Mouse (Mus musculus) embryo, embryonic 10 days (tissue): ENCODE measurements at regions not wholly inside any gene's neighbourhood (a gene's known extent, or its start where the extent isn't known, plus 50 kb on each side); places are given as distances from the start of the nearest gene placed in this dataset.
A peak's percentile ranks its signal among the peaks of the same experiment; 100 is the strongest.
"Not testable (repeated sequence)": the region's sequence is repeated elsewhere in the genome, so short reads cannot be mapped to it uniquely, and the experiment has no call there.

Source experiments
- DNase-seq: peaks from one replicate; pipeline ENCODE4 v3.0.0-alpha.2; 2015; ENCODE audit warnings: low spot score

DNA sequence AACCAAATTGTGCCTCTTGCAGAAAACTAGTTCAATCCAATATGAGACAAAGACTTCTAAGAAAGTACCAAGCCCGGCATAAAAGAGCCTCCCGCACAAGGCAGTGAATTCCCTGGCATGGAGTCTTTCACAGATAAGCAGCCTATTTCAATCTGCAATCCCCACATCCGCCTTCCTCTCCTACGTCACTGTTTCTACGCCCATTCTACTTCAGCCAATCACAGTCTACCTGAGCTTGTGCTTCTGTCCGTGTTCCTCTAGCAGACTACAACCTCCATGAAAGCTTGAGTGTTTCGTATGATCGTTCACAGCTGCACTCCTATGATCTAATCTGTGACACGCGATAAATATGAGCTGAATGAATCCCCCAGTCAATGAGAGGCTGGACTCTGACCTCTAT, 155.6 kb upstream of the Ipo5 start:
- DNase-seq = no peak

DNA sequence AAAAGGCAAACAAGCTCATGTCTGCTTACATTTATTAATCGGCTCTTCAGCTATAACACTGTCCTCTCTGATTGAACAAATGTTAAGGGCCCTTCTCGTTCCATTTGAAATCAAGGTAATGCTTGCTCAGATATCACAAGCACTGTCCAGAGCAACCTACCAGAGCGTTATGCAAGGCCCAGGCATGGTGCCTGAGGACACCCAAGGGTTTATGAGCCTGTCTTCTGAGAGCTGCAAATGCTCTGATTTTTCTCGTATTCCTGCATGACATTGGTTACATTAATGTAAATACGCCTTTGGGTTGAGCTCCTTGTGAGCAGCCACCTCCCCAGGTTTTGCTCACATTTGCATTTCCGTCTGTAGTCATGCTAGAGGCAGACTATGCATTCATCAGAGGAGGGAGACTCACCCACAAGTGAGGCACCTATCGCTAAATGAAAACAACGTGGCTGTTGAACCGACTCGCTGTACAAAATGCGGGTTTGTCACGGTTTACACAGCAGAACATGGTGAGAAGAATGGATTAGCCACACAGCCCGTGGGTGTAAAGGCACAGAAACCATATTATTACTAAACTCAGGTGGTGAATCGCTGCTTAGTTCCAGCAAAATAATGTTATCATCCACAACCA, 152.7 kb upstream of the Ipo5 start:
- DNase-seq = no peak

DNA sequence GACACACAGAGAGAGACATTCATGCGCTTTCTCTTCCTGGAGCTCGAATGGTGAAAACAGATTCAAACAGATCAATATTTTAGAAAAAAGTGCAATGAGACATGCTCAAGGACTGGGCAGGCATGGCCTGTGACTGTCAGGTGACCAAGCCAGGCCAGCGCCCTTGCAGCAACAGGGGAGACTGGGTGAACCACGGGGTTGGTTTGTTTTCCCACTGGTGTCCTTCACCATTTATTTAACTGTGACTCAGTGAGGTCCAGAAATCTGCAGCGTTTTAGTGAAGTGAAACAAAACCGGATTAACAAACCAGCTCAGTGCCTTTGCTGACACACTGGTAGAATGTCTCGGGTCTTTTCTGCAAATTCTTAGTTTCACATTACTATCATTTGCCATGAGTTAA, 148.9 kb upstream of the Ipo5 start:
- no peak for DNase-seq

DNA sequence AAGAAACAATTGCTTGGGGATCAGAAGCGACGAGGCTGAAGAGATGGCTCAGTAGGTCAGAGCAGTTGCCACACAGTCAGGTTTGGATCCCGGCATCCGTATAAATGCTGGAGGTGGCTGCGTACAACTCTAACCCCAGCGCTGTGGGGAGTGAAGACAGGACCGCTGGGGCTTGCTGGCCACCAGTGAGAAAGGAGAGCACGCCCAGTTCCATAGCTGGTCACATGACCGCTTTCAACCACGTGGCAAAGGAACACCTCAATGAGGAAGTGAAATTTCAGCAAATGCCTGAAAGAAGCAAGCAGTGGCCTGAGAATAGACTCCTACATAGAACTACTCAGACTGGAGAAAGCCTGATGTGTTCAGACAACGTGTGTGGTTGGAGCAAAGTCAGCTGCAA, 148.3 kb upstream of the Ipo5 start:
- DNase-seq = no peak

DNA sequence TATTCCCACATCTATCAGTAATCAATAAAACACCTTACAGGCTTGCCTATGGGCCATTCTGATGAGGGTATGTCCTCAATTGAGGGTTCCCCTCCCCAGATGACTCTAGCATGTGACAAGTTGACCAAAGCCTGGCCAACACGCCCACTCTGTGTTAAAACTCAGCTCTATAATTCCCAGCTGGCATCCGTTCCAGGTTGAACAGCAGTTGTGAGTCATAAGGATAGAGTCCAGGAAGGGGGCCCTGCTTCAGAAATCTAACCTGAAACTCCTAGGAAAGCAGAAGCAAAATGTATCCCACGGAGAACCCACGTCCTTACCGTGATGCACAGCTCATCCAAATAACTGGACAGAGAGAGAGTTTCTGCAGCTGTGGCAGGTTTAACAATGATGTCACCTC, 147.2 kb upstream of the Ipo5 start:
- no peak for DNase-seq

DNA sequence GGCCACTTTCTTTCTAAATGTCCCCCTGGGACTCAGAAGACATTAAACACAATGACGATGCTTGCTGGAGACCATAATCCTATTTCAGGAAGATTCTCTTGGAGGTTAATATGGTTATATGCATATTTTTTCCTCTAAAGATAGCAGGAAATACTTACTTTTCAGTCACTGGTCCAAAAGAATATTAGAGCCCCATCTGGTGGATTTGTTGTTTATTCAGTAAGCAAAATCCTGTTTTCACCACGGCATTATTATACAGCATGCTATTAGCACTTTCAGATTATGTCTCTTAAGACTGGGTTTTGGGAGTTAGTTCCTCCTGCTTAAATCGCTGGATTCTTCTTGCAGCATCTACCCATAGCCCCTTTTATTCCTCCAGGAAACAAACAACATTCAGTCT, 146.6 kb upstream of the Ipo5 start:
- no peak for DNase-seq

DNA sequence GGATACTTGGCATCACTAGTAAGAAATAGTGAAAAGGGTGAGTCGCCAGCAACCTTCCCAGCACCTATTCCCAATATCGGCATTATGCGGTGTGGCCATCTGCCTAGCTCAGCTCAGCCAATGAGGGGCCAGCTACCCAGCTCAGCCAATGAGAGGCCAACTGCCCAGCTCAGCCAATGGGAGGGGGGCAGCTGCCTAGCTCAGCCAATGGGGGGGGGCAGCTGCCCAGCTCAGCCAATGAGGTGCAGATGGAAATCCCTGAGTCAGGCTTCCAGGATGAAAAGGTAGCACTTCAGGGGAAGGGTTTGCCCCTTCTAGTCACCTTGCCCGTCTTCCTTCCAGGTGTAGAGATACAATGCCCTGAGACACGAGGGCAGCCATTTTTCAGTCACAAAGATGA, 144.6 kb upstream of the Ipo5 start:
- DNase-seq = no peak

DNA sequence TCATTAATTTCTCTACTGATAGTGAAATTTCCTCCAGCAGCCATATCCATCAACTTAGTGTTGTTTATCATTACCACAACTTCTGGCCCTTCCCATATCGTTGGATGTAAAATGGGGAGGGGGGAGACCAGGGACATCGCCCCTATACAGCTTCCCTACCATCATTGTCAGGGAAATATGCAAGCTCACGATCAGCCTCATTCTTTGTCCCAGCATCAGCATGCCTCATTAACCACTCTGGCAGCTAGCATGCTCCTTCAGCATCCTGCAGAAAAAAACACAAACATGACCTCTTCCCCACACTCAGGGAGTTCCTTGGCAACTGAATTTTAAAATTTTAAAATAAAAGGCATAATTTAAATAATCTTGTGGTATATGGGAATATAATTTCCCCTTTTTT, 140.4 kb upstream of the Ipo5 start:
- peak; percentile 6 for DNase-seq

DNA sequence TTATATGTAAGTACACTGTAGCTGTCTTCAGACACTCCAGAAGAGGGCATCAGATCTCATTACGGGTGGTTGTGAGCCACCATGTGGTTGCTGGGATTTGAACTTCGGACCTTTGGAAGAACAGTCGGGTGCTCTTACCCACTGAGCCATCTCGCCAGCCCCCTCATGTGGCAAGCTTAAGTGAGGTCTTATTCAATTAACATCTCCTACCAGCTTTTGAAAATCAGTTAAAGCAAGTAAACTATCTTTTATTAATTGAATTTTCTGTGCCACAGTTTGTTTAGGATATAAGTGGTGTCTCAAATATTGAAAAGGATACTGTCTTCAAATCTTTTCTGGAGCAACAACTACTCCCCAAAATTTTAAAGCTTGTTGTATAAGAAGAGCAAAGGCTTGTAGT, 138.0 kb upstream of the Ipo5 start:
- DNase-seq = not testable (repeated sequence)

DNA sequence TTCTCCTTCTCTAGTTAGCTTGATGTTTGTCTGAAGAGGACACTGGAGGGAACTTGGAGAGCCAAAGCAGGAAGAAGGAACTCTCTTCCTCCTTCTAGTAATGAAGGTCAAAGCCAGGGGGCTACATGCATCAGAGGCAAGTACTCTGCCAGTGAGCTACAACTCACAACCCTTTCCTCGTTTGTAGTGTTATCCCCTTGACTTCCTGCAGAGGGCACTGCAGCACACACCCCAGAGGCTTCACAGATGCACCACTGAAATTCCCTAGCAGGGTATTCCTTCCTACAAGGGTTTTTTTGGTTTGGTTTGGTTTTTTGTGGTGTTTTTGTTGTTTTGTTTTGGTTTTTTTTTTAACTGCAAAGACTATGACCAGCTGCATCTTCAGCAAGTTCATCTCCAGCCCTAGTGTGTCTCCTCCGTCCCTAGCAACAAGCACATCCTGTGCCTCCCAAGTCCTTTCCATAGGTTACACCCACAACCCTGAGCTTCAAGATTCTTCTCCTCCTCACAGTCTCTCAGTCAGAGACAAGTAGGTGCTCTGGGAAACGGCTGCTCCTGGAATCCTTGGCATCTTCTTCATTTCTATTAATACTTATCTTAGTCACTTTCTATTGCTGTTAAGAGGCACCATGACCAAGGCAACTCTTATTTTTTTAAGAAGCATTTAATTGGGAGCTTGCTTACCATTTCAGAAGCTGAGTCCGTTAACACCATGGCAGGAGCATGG, 119.0 kb upstream of the Ipo5 start:
- peak; percentile 13 for DNase-seq

DNA sequence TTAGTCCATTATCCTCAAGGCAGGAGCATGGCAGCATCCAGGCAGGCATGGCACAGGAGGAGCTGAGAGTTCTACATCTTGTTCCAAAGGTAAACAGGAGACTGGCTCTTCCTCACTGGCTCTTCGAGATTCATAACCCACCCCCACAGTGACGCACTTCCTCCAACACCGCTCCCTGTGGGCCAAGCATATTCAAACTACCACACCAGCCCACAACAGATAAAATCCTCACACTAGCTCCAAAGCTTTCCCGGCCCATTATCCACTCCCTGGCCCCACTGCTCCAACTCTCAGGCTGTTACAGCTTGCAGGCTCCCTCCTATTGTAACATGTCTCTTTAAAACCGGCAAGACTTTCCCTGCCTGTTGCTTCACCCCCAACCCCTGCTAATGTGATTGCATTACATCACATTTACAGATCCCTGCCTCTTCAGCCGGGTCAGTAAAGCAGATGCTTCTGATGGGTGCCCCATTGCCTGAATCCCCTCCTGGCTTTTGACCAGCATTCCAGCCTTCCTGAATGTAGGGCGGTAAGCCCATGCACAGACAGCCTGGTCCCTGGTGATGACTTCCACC, 113.0 kb upstream of the Ipo5 start:
- DNase-seq = no peak

DNA sequence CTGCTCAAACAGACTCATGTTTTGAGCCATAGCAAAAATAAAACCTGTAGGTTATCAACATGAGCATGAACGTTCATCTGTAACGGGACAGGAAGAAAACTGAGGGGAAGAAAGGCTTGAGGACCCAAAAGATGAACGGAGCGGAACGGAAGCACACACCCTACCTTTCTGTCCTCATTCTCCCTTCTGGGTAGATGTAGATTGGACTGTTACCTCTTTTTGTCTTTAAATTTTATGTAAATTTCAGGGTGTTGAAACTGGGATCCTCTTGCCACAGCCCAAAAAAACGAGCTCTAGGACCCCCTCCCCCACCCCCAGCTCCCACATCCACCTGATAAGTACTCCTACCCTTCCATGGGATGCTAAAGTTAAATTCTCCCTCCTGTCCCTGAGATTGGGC, 107.8 kb upstream of the Ipo5 start:
- DNase-seq = no peak

DNA sequence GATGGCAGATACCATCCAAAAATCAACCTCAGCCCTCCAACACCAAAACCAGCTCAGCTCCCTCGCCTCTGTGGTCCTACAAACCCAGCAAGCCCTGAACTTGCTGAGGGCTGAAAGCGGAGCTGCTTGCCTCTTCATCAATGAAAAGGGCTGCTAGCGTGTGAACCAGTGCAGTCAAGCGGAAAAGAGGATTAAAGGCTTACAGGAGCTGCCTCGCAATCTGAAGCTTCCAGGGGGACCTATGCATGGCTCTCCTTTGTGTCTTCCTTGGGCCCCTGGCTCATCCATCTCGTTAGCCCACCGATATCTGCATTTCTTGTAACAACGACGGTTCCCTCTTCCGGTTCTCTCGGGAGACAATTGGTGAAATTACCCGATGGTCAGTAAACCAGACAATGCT, 107.3 kb upstream of the Ipo5 start:
- peak; percentile 88 for DNase-seq

DNA sequence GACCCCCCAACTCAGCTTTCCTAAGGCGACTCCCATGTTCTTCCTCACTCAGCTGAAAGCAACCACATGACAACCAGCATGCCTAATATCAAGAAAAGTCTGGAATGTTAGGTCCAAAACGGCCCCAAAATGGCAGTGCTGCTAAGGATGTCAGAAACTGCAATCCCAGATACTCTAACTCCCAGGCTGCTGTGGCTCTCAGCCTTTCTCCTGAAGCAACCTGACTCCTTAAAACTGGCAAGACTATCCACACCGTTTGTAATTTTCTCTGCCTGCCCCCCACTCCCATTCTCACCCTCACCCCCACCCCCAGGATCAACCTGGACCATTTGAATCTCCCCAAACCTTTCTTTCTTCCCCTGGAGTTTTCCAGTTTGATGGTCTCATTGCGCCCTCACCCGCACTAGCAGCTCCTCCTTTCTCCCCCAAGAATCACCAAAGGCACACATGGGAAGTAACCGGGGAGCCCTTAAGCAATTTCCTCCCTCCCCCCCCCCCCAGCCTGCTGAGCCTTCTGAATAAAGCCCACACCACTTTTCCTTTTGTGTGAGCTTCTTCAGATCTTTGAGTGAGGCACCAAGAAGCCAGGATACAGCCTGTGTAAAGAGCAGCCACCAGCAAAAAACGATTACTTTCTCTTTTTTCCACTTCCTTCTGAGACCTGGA, 106.7 kb upstream of the Ipo5 start:
- DNase-seq = peak; percentile 17

DNA sequence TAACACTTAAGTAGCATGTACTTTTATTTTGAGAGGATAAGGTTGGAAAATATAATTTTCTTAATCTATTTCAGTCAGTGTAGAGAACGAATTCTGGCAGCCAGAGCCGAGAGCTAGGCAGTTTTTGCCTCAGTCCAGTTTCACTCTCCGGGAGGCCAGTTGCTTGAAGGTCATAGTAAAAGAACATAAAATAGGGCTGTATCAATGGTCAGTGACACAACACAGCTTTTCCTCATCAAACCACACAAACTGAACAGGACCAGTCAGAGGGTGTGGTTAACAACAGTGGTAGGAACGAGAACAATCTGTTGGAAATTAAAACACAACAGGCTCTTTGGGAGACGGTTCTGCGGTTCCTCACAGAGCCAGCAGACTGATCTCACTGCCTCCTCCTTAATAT, 105.9 kb upstream of the Ipo5 start:
- DNase-seq = no peak

DNA sequence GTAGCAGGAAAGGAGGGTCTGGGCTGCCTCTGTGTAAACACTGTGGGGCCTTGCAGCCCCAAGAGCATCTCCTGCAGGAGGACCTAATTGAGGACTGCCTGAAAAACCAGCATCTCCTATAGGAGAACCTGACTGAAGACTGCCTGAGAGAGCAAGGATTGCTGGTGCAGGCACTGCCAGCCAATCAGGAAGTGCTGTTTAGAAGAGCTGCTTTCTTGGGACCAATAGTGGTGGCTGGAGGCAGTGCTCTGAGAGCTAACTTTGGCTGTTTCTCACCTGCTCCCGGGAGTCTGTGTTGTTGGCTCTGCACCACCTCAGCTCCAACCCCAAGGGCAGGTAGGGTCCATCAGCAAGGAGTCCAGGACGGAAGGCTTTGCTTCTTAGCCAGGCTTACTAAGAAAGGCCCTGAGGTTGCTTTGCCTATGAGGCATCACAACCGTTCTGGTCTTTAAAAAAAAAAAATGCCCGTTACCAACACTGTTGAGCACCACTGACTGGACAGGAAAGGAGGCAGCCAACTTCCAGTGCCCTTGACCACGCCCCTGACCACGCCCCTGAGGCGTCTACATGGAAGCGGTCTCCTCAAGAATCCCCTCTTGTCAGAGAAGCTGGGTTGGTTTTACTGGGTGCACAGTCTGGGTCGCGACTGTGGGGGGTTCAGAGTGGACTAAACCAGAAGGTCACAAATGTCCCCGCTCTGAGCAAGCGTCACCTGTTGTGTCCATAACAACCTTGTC, 105.0 kb upstream of the Ipo5 start:
- DNase-seq = peak; percentile 44

DNA sequence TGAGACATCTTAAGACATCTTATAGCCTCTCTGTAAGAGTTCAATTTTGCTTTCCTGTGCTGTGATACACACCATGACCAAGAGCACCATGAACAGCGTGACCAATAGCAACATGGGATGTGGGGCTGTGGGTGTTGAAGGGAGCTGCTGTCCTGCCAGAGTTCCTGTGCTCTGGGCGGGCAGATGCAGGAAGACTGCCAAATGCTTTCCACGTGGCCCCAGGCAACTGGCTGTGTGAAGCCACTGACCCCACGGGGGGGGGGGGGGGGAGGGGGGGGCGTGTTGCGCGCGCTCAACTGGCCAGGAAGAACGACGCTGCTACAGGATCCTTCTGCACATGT, 104.5 kb upstream of the Ipo5 start:
- no peak for DNase-seq

DNA sequence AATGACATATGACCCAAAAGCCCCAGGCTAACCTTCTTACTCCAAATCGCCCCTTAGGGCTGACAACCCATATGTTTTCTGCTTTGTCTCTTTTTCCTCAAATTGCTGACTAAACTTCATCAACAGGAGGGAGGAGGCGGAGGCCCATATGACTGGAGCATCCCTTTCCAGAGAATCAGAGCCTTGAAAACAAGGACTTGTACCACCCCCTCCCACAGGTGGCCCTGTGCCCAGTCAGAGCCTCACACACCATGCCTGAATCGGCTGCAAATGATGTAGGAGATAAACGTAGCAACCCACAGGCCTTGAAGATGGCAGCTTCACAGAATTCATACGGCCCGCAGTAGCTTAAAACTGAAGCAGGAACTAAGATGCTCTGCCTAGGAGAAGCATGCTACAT, 101.7 kb upstream of the Ipo5 start:
- DNase-seq = no peak

DNA sequence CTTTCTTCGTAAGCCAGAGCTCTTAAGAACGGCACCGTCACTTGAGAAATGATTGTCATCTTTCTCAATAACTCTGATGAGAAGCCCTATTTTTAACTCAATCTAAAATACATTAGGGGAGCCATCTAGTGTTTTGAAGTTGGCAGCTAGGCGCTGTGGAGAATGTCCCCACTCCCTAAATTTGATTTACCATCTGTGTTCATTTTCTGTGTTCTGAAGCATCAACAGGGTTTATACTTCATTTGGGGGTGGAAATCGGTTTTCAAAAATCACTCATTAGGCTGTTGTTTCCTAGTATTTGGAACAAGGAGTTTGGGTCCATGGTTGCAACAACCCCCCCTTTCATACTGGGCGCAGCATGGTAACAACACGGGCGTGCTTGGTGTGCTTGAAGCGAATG, 97.1 kb upstream of the Ipo5 start:
- no peak for DNase-seq

DNA sequence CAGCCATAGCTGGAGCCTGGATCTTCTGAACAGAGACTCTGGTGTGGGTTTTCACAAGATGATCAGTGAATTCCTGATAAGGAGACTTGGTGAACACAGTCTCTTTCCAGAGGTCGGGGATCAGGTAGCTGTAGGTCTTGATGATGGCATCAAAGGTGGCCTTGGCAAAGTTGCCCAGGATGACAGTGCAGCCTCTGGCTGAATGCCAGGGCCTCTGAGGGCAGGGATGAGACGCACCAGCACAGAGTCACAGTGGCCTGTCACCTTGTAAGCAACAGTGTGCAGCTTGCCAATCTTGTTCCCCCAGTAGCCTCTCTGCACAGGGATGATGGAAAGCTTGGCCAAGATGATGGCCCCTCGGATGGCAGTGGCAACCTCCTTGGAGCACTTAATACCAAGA, 95.9 kb upstream of the Ipo5 start:
- not testable (repeated sequence) for DNase-seq

DNA sequence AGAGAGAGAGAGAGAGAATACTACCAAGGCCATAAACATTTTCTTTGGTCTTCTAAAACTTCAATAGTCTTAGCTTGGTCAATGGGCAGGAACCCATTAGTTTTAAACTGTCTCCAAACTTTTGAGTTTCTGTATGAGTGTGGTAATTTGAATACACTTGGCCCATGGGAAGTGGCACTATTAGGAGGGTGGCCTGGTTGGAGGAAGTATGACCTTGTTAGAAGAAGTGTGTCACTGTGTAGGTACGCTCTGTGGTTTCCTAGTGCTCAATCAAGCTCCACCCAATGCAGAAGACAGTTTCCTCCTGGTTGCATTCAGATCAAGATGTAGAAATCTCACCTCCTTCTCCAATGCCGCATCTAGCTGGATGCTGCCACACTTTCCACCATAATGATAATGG, 94.5 kb upstream of the Ipo5 start:
- DNase-seq = no peak

DNA sequence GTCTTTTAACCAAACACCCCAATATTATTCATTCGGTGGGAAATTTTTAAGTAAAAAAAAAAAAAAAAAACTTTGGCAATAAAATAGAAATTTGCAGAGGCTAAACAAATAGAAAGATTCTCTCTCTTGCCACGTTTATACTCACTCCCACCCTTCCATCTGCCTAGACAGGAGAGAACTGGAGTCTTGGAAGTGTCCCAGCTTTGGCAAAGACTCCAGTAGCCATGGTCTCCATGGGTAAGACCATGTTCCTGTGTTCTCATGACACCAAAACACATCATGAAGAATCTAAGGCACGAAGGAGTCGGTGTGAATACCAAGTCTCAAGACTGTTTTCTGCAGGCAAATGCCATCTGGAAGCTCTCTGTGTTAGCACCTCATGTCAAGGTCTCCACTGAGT, 84.8 kb upstream of the Ipo5 start:
- DNase-seq = no peak

DNA sequence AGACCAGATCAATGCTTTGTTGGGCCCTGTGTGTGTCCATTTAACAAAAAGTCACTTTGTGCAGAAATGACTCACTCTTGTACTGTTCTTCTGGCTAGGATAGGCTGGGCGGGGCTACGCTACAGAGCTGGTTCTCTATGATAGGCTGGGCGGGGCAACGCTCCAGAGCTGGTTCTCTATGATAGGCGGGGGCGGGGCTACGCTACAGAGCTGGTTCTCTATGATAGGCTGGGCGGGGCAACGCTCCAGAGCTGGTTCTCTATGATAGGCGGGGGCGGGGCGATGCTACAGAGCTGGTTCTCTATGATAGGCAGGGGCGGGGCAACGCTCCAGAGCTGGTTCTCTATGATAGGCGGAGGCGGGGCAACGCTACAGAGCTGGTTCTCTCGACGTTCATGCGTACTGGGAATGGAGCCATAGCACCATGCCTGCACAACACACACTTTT, 80.6 kb upstream of the Ipo5 start:
- DNase-seq = peak; percentile 66
